Mouse (Mus musculus): Measurements from ENCODE around the gene Hdac9.

DNA sequence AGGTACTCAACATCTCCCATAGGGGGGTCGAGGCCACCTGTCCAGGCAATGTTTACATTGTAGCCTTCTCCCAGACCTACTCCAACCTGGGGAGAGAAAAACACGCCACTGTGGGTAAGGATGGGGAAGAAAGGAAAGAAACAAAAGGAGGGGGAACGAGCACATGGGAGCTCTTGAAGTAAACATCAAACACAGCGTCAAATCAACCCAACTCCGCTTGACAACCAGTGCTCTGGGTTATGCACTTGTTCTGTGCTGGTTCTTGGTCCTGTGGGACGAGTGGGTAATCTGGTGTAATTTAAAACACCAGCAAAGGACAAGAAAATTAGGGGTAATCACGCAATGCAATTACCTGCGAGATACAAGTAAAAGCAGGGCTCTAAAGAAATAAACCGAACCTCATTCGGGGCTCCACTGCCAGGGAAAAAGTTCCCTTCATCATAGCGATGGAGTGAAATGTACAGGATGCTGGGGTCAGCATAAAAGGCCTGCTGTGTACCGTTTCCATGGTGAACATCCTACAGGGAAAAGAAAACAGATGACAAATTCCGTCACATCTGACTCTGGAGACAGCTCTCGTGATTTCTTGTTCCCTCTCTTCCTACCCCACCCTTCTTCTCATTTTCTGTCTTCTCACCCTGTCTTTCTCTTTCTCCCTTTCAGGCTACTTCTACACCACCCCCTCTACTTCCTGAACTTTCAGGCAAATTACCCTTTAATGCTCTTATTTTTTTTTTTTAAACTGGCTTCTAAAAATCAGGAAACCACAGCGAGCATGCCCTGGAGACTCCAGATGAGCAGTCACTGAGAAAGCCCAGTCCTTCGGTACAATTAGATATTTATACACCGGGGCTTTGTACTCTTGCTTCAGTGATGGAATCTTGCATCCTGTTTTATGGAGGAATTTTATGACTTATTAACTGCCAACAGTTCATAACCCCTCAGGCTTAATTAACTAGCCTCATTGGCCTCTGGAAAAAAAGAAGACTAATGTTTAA, 701.6 kb downstream of the Hdac9 start:
- TF ChIP-seq CTCF (IDR thresholded peaks at IDR 0.05; ENCODE audit: low read depth, low read length) (no peak), POLR2A (IDR thresholded peaks at IDR 0.05; ENCODE audit: extremely low read depth, insufficient read depth, low read length) (no peak)

All from liver, adult 2 months (tissue).